In the genomic region with DNA sequence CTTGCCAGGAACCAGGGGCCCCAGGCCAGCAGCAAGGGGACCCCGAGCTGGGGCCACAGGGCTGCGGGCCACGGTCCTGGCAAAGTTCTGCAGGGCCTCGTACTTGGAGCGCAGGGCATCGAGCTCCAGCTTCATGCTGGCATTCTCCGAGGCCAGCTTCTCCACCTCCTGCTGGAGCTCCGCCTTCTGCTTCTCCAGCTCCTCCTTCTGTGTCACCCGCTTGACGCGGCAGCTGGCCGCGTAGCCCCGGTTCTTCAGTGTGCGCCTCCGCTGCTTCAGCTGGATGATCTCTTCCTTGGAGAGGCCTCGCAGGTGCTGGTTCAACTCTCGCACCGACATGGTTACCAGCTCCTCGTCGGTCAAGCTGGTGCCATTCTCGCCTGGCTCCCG, we compare ENCODE assay signal across 8 mouse cellular contexts. TPM values are rescaled to one million over a fixed set of nuclear protein-coding genes. Genes with fewer than 3 reads are reported as not detected.
DNase-seq lines count a peak whose midpoint lies in the region; ATAC-seq and TF ChIP-seq lines count a peak whose summit lies in the region.

No protein-coding gene starts in this region.

- peak overlapping the region; percentile 4; the same call in 1 of the 2 replicates for H3K4me2 ChIP-seq in midbrain, embryonic 11.5 days
- H3K4me2 ChIP-seq in midbrain, embryonic 14.5 days (ENCODE audit: low read length), result no peak overlapping the region
- peak overlapping the region; percentile 88 for H3K4me2 ChIP-seq in intestine, postnatal 0 days (replicated peaks; ENCODE audit: low read depth)
- peak overlapping the region; percentile 19; the same call in 1 of the 2 replicates for H3K4me2 ChIP-seq in lung, embryonic 16.5 days (ENCODE audit: low read depth, low read length)
- H3K4me2 ChIP-seq in stomach, embryonic 14.5 days (replicated peaks; ENCODE audit: low read depth, low read length), result peak overlapping the region; percentile 81; the same call in 1 of the 2 replicates

- H3K9ac ChIP-seq in midbrain, embryonic 11.5 days (ENCODE audit: low read length), result no peak overlapping the region
- no peak overlapping the region for H3K9ac ChIP-seq in midbrain, embryonic 14.5 days (replicated peaks; ENCODE audit: low read length)
- peak overlapping the region; percentile 32; the same call in 1 of the 2 replicates for H3K9ac ChIP-seq in intestine, postnatal 0 days (ENCODE audit: low read depth, low read length)
- no peak overlapping the region for H3K9ac ChIP-seq in lung, embryonic 16.5 days (ENCODE audit: low read length)
- no peak overlapping the region for H3K9ac ChIP-seq in stomach, embryonic 14.5 days (replicated peaks; ENCODE audit: low read depth, low read length)

- peaks cover 28% of the 10 kb centered on the region for H3K4me1 ChIP-seq in midbrain, embryonic 11.5 days (ENCODE audit: control insufficient read depth, insufficient read depth, low read length)
- peaks cover 18% of the 10 kb centered on the region for H3K4me1 ChIP-seq in midbrain, embryonic 14.5 days (ENCODE audit: control insufficient read depth, insufficient read depth, low read length)
- H3K4me1 ChIP-seq in intestine, postnatal 0 days (replicated peaks; ENCODE audit: control insufficient read depth, insufficient read depth, low read length), result peaks cover 9% of the 10 kb centered on the region
- H3K4me1 ChIP-seq in lung, embryonic 16.5 days (replicated peaks; ENCODE audit: control insufficient read depth, insufficient read depth, low read length), result peaks cover 37% of the 10 kb centered on the region
- peaks cover 35% of the 10 kb centered on the region for H3K4me1 ChIP-seq in stomach, embryonic 14.5 days (ENCODE audit: control insufficient read depth, insufficient read depth, low read length)

- H3K36me3 ChIP-seq in midbrain, embryonic 11.5 days (ENCODE audit: control insufficient read depth, insufficient read depth, low read length), result peaks cover 7% of the 10 kb centered on the region; the same call in 1 of the 2 replicates
- H3K36me3 ChIP-seq in midbrain, embryonic 14.5 days (ENCODE audit: control insufficient read depth, insufficient read depth, low read length), result peaks cover 28% of the 10 kb centered on the region
- H3K36me3 ChIP-seq in intestine, postnatal 0 days (ENCODE audit: control insufficient read depth, insufficient read depth), result peaks cover 21% of the 10 kb centered on the region
- peaks cover 12% of the 10 kb centered on the region for H3K36me3 ChIP-seq in lung, embryonic 16.5 days (ENCODE audit: control insufficient read depth, insufficient read depth, low read length)
- H3K36me3 ChIP-seq in stomach, embryonic 14.5 days (ENCODE audit: control insufficient read depth, insufficient read depth, low read length), result peaks cover 18% of the 10 kb centered on the region

- no peak for TF ChIP-seq CTCF in intestine, postnatal 0 days (IDR thresholded peaks at IDR 0.05; ENCODE audit: low read depth)

- H3K4me3 ChIP-seq in midbrain, embryonic 11.5 days (ENCODE audit: low read depth, low read length), result no peak overlapping the region
- H3K4me3 ChIP-seq in midbrain, embryonic 14.5 days (replicated peaks; ENCODE audit: low read depth, low read length), result no peak overlapping the region
- H3K4me3 ChIP-seq in intestine, postnatal 0 days (ENCODE audit: low read depth, low read length), result peak overlapping the region; percentile 15; the same call in 1 of the 2 replicates
- no peak overlapping the region for H3K4me3 ChIP-seq in lung, embryonic 16.5 days (ENCODE audit: low read length)
- H3K4me3 ChIP-seq in stomach, embryonic 14.5 days (ENCODE audit: low read depth, low read length), result no peak overlapping the region; the same call in 1 of the 2 replicates

- H3K9me3 ChIP-seq in midbrain, embryonic 11.5 days (ENCODE audit: control insufficient read depth, low read length), result no peaks in the 10 kb centered on the region
- no peaks in the 10 kb centered on the region for H3K9me3 ChIP-seq in midbrain, embryonic 14.5 days (ENCODE audit: control insufficient read depth, low read length)
- H3K9me3 ChIP-seq in intestine, postnatal 0 days (ENCODE audit: control insufficient read depth), result no peaks in the 10 kb centered on the region
- H3K9me3 ChIP-seq in lung, embryonic 16.5 days (ENCODE audit: control insufficient read depth, low read length), result no peaks in the 10 kb centered on the region
- no peaks in the 10 kb centered on the region for H3K9me3 ChIP-seq in stomach, embryonic 14.5 days (ENCODE audit: control insufficient read depth, low read depth, low read length)

- no peak for ATAC-seq in midbrain, embryonic 11.5 days (ENCODE audit: low FRiP score)
- ATAC-seq in midbrain, embryonic 14.5 days (ENCODE audit: low FRiP score, low TSS enrichment), result no peak
- no peak for ATAC-seq in intestine, postnatal 0 days
- ATAC-seq in lung, embryonic 16.5 days (ENCODE audit: low read depth), result no peak
- no peak for ATAC-seq in stomach, embryonic 14.5 days (ENCODE audit: insufficient number of reproducible peaks, insufficient read depth, low FRiP score, low read depth)

- no peaks in the 10 kb centered on the region for H3K27me3 ChIP-seq in midbrain, embryonic 11.5 days (ENCODE audit: control insufficient read depth, insufficient read depth, low read length)
- H3K27me3 ChIP-seq in midbrain, embryonic 14.5 days (ENCODE audit: control insufficient read depth, insufficient read depth, low read length), result no peaks in the 10 kb centered on the region
- no peaks in the 10 kb centered on the region for H3K27me3 ChIP-seq in intestine, postnatal 0 days (replicated peaks; ENCODE audit: control insufficient read depth, insufficient read depth, low read length)
- H3K27me3 ChIP-seq in lung, embryonic 16.5 days (ENCODE audit: control insufficient read depth, insufficient read depth, low read depth, low read length), result no peaks in the 10 kb centered on the region
- H3K27me3 ChIP-seq in stomach, embryonic 14.5 days (ENCODE audit: control insufficient read depth, insufficient read depth, low read length), result no peaks in the 10 kb centered on the region

- DNase-seq in midbrain, embryonic 11.5 days (ENCODE audit: low spot score, missing footprints), result peak; percentile 65
- DNase-seq in midbrain, embryonic 14.5 days, result no peak
- peak; percentile 59 for DNase-seq in c-Kit-positive CD71-positive TER-119-positive erythroid progenitor cells, embryonic 14.5 days (ENCODE audit: low spot score)
- DNase-seq in urinary bladder, postnatal 25 days (ENCODE audit: low spot score), result no peak
- DNase-seq in embryo, embryonic 11 days, result no peak

- H3K27ac ChIP-seq in midbrain, embryonic 11.5 days (ENCODE audit: low read depth, low read length), result no peak overlapping the region
- H3K27ac ChIP-seq in midbrain, embryonic 14.5 days (replicated peaks; ENCODE audit: low read depth, low read length), result no peak overlapping the region
- H3K27ac ChIP-seq in intestine, postnatal 0 days (ENCODE audit: low read depth, low read length), result peak overlapping the region; percentile 91
- H3K27ac ChIP-seq in lung, embryonic 16.5 days (ENCODE audit: low read length), result no peak overlapping the region
- peak overlapping the region; percentile 83; the same call in 1 of the 2 replicates for H3K27ac ChIP-seq in stomach, embryonic 14.5 days (ENCODE audit: low read length)

- 69% methylated on average over 23 of the region's 23 CpGs for WGBS in midbrain, embryonic 11.5 days
- WGBS in midbrain, embryonic 14.5 days, result 64% methylated on average over 23 of the region's 23 CpGs
- 58% methylated on average over 23 of the region's 23 CpGs for WGBS in intestine, postnatal 0 days
- 82% methylated on average over 23 of the region's 23 CpGs for WGBS in lung, embryonic 16.5 days
- 70% methylated on average over 23 of the region's 23 CpGs for WGBS in stomach, embryonic 14.5 days

RNA-seq across cellular contexts. Expression of gene Mafg, which starts 4.1 kb away (rescaled TPM):
- polyA plus RNA-seq in midbrain, embryonic 11.5 days (2014; fragmentation: Nextera tagmentation; extraction: Ambion mirVana), result 18.0 and 19.7 TPM in 2 replicates
- 37.4 and 42.5 TPM in 2 replicates for polyA plus RNA-seq in midbrain, embryonic 14.5 days (2014; fragmentation: Nextera tagmentation; extraction: Ambion mirVana)
- 40.2 and 49.1 TPM in 2 replicates for polyA plus RNA-seq in intestine, postnatal 0 days (2015; fragmentation: Nextera tagmentation; extraction: Ambion mirVana)
- polyA plus RNA-seq in lung, embryonic 16.5 days (2015; fragmentation: Nextera tagmentation; extraction: Ambion mirVana), result 13.2 and 15.0 TPM in 2 replicates
- 21.2 and 25.0 TPM in 2 replicates for polyA plus RNA-seq in stomach, embryonic 14.5 days (2014; fragmentation: Nextera tagmentation; extraction: Ambion mirVana)

RNA-seq across cellular contexts. Expression of gene Sirt7, which starts 4.3 kb away (rescaled TPM):
- 29.5 and 33.2 TPM in 2 replicates for polyA plus RNA-seq in midbrain, embryonic 11.5 days (2014; fragmentation: Nextera tagmentation; extraction: Ambion mirVana)
- 38.4 and 39.5 TPM in 2 replicates for polyA plus RNA-seq in midbrain, embryonic 14.5 days (2014; fragmentation: Nextera tagmentation; extraction: Ambion mirVana)
- polyA plus RNA-seq in intestine, postnatal 0 days (2015; fragmentation: Nextera tagmentation; extraction: Ambion mirVana), result 73.1 and 77.7 TPM in 2 replicates
- polyA plus RNA-seq in lung, embryonic 16.5 days (2015; fragmentation: Nextera tagmentation; extraction: Ambion mirVana), result 31.8 and 32.5 TPM in 2 replicates
- 31.1 and 36.1 TPM in 2 replicates for polyA plus RNA-seq in stomach, embryonic 14.5 days (2014; fragmentation: Nextera tagmentation; extraction: Ambion mirVana)

RNA-seq across cellular contexts. Expression of gene Pcyt2, which starts 11.6 kb away (rescaled TPM):
- 89.4 and 101 TPM in 2 replicates for polyA plus RNA-seq in midbrain, embryonic 11.5 days (2014; fragmentation: Nextera tagmentation; extraction: Ambion mirVana)
- polyA plus RNA-seq in midbrain, embryonic 14.5 days (2014; fragmentation: Nextera tagmentation; extraction: Ambion mirVana), result 148 and 181 TPM in 2 replicates
- polyA plus RNA-seq in intestine, postnatal 0 days (2015; fragmentation: Nextera tagmentation; extraction: Ambion mirVana), result 320 and 378 TPM in 2 replicates
- 104 and 117 TPM in 2 replicates for polyA plus RNA-seq in lung, embryonic 16.5 days (2015; fragmentation: Nextera tagmentation; extraction: Ambion mirVana)
- 119 and 135 TPM in 2 replicates for polyA plus RNA-seq in stomach, embryonic 14.5 days (2014; fragmentation: Nextera tagmentation; extraction: Ambion mirVana)

RNA-seq across cellular contexts. Expression of gene Pycr1, which starts 14.2 kb away (rescaled TPM):
- 32.4 and 32.8 TPM in 2 replicates for polyA plus RNA-seq in midbrain, embryonic 11.5 days (2014; fragmentation: Nextera tagmentation; extraction: Ambion mirVana)
- polyA plus RNA-seq in midbrain, embryonic 14.5 days (2014; fragmentation: Nextera tagmentation; extraction: Ambion mirVana), result 17.0 and 18.5 TPM in 2 replicates
- polyA plus RNA-seq in intestine, postnatal 0 days (2015; fragmentation: Nextera tagmentation; extraction: Ambion mirVana), result 5.3 and 6.5 TPM in 2 replicates
- polyA plus RNA-seq in lung, embryonic 16.5 days (2015; fragmentation: Nextera tagmentation; extraction: Ambion mirVana), result 22.4 and 23.4 TPM in 2 replicates
- polyA plus RNA-seq in stomach, embryonic 14.5 days (2014; fragmentation: Nextera tagmentation; extraction: Ambion mirVana), result 28.1 and 28.6 TPM in 2 replicates

RNA-seq across cellular contexts. Expression of gene Myadml2, which starts 18.6 kb away (rescaled TPM):
- 0.36 and 0.57 TPM in 2 replicates for polyA plus RNA-seq in midbrain, embryonic 11.5 days (2014; fragmentation: Nextera tagmentation; extraction: Ambion mirVana)
- polyA plus RNA-seq in midbrain, embryonic 14.5 days (2014; fragmentation: Nextera tagmentation; extraction: Ambion mirVana), result 0.51 and 1.5 TPM in 2 replicates
- not detected in 2 replicates for polyA plus RNA-seq in intestine, postnatal 0 days (2015; fragmentation: Nextera tagmentation; extraction: Ambion mirVana)
- 0.97 and 1.1 TPM in 2 replicates for polyA plus RNA-seq in lung, embryonic 16.5 days (2015; fragmentation: Nextera tagmentation; extraction: Ambion mirVana)
- not detected in 2 replicates for polyA plus RNA-seq in stomach, embryonic 14.5 days (2014; fragmentation: Nextera tagmentation; extraction: Ambion mirVana)

Comparison
In these comparisons a context has a peak if more than half of its experiments do, and no peak if none do; other contexts are left out.
1. DNase-seq: peak in midbrain, embryonic 11.5 days (single experiment) and c-Kit-positive CD71-positive TER-119-positive erythroid progenitor cells, embryonic 14.5 days (single experiment); none in midbrain, embryonic 14.5 days (single experiment), urinary bladder, postnatal 25 days (single experiment) and embryo, embryonic 11 days (single experiment).
2. H3K27ac ChIP-seq: peak in intestine, postnatal 0 days (single experiment) and stomach, embryonic 14.5 days (single experiment); none in midbrain, embryonic 11.5 days (single experiment), midbrain, embryonic 14.5 days (single experiment) and lung, embryonic 16.5 days (single experiment).